Mouse (Mus musculus) embryonic fibroblast, embryonic 13.5 days (primary cell): ENCODE data around the gene Plekha7.

Source experiments
- CTCF ChIP-seq: IDR thresholded peaks from 2 replicates; pipeline ENCODE4 v1.5.1; 2011; ENCODE audit warnings: mild to moderate bottlenecking, control low read depth, low read length, moderate library complexity, borderline replicate concordance; ENCODE audit not compliant: insufficient read depth
- POLR2A ChIP-seq: IDR thresholded peaks from 2 replicates; pipeline ENCODE4 v1.6.1; 2011; ENCODE audit warnings: low read depth, mild to moderate bottlenecking, control low read depth, low read length, moderate library complexity

- TF ChIP-seq CTCF: no peak
- no peak for TF ChIP-seq POLR2A
Measured at GRCm38 (mm10) chr7:116122981-116123596, 185.1 kb downstream of the Plekha7 start.
